Mouse (Mus musculus) stomach, embryonic 16.5 days (tissue): ENCODE results near the gene Bag1. TPM values are rescaled to one million over a fixed set of nuclear protein-coding genes. Genes with fewer than 3 reads are reported as not detected.
"Not testable (repeated sequence)": the region's sequence is repeated elsewhere in the genome, so short reads cannot be mapped to it uniquely, and the experiment has no call there.

ENCODE experiments used
- ATAC-seq: fragments of 200-750 bp; cut with Nextera tagmentation; 2 replicates; pipeline ENCODE4 v1.8.0; 2017; ENCODE audit warnings: moderate number of reproducible peaks, moderate TSS enrichment; ENCODE audit not compliant: insufficient read depth, low FRiP score
- H3K27ac ChIP-seq: fragments of 300-500 bp; sonication (generic); 2 replicates; pipeline ENCODE4 v1.5.1; 2014; ENCODE audit warnings: low read length
- H3K27me3 ChIP-seq: fragments of 300-500 bp; sonication (generic); 2 replicates; pipeline ENCODE4 v1.6.1; 2014; ENCODE audit warnings: low read length, control low read depth, mixed read lengths; ENCODE audit not compliant: control insufficient read depth, insufficient read depth
- H3K36me3 ChIP-seq: fragments of 300-500 bp; sonication (generic); 2 replicates; pipeline ENCODE4 v1.6.1; 2014; ENCODE audit warnings: low read length; ENCODE audit not compliant: control insufficient read depth, insufficient read depth
- H3K4me1 ChIP-seq: fragments of 300-500 bp; sonication (generic); 2 replicates; pipeline ENCODE4 v1.6.1; 2014; ENCODE audit warnings: low read length, control low read depth, mixed read lengths; ENCODE audit not compliant: control insufficient read depth, insufficient read depth
- H3K4me2 ChIP-seq: fragments of 300-500 bp; sonication (generic); 2 replicates; pipeline ENCODE4 v1.6.1; 2014; ENCODE audit warnings: low read depth, low read length, mixed read lengths
- H3K4me3 ChIP-seq: fragments of 300-500 bp; sonication (generic); replicated peaks from 2 replicates; pipeline ENCODE4 v1.5.1; 2014; ENCODE audit warnings: mild to moderate bottlenecking, low read length
- H3K9ac ChIP-seq: fragments of 300-500 bp; sonication (generic); 2 replicates; pipeline ENCODE4 v1.6.1; 2014; ENCODE audit warnings: low read length
- H3K9me3 ChIP-seq: fragments of 300-500 bp; sonication (generic); replicated peaks from 2 replicates; pipeline ENCODE4 v1.6.1; 2016; ENCODE audit warnings: low read length, control low read depth; ENCODE audit not compliant: control insufficient read depth
- WGBS: fragments of 180-500 bp; shearing (Covaris S2); extraction: QIAGEN DNeasy Blood & Tissue Kit; methylation state at CpG from one replicate; pipeline ENCODE4 v1.1.7; 2014; 5-methylcytosine and 5-hydroxymethylcytosine counted together
- polyA plus RNA-seq: library from polyadenylated mRNA; unstranded; fragments of >200 nt; fragmentation: Nextera tagmentation; extraction: Ambion mirVana; gene quantifications from 2 replicates; pipeline ENCODE4 v1.2.1, GENCODE M21; 2015

The Bag1 gene
- polyA plus RNA-seq, 1 experiment from 2014 or later, result 184 TPM

GRCm38 (mm10) chr4:40947565-40948159, 432 bp downstream of the Bag1 start:
- 0% methylated on average over 40 of the region's 40 CpGs for WGBS
- Histone ChIP-seq H3K9me3 (no peaks in the 10 kb centered on the region), H3K27me3 (no peaks in the 10 kb centered on the region), H3K4me1 (peaks cover 14% of the 10 kb centered on the region), H3K4me2 (peak overlapping the region; percentile 64), H3K4me3 (peak overlapping the region; percentile 75), H3K9ac (peak overlapping the region; percentile 92), H3K36me3 (peaks cover 14% of the 10 kb centered on the region; the same call in 1 of the 2 replicates), H3K27ac (peak overlapping the region; percentile 85)
- no peak; the same call in 1 of the 2 replicates for ATAC-seq

GRCm38 (mm10) chr4:40946516-40947121, 1.5 kb downstream of the Bag1 start:
- Histone ChIP-seq H3K4me2 (peak overlapping the region; percentile 64), H3K27me3 (no peaks in the 10 kb centered on the region), H3K9ac (peak overlapping the region; percentile 92), H3K27ac (no peak overlapping the region), H3K4me3 (peak overlapping the region; percentile 75), H3K36me3 (peaks cover 18% of the 10 kb centered on the region; the same call in 1 of the 2 replicates), H3K4me1 (peaks cover 14% of the 10 kb centered on the region), H3K9me3 (no peaks in the 10 kb centered on the region)
- 70% methylated on average over 7 of the region's 7 CpGs for WGBS
- ATAC-seq, result no peak

GRCm38 (mm10) chr4:40943651-40944050, 4.4 kb downstream of the Bag1 start:
- H3K27me3 ChIP-seq, result no peaks in the 10 kb centered on the region
- H3K27ac ChIP-seq, result no peak overlapping the region
- 96% methylated on average over 5 of the region's 5 CpGs for WGBS
- peaks cover 46% of the 10 kb centered on the region for H3K36me3 ChIP-seq
- H3K9ac ChIP-seq, result no peak overlapping the region
- H3K4me3 ChIP-seq, result no peak overlapping the region
- peaks cover 6% of the 10 kb centered on the region; the same call in 1 of the 2 replicates for H3K4me1 ChIP-seq
- no peak for ATAC-seq
- peaks cover 10% of the 10 kb centered on the region for H3K9me3 ChIP-seq
- no peak overlapping the region for H3K4me2 ChIP-seq

- Histone ChIP-seq H3K4me2 (no peak overlapping the region), H3K9me3 (peaks cover 10% of the 10 kb centered on the region), H3K27ac (no peak overlapping the region), H3K36me3 (peaks cover 63% of the 10 kb centered on the region), H3K4me1 (no peaks in the 10 kb centered on the region), H3K27me3 (no peaks in the 10 kb centered on the region), H3K4me3 (no peak overlapping the region), H3K9ac (no peak overlapping the region)
- no peak for ATAC-seq
- WGBS, result 89% methylated on average over 5 of the region's 5 CpGs
These were observed 9.3 kb downstream of the Bag1 start for GRCm38 (mm10) chr4:40938793-40939192.

GRCm38 (mm10) chr4:40936175-40936839, 11.8 kb downstream of the Bag1 start:
- Histone ChIP-seq H3K27ac (no peak overlapping the region), H3K9me3 (peaks cover 10% of the 10 kb centered on the region), H3K4me1 (no peaks in the 10 kb centered on the region), H3K4me2 (no peak overlapping the region), H3K36me3 (peaks cover 48% of the 10 kb centered on the region), H3K27me3 (no peaks in the 10 kb centered on the region), H3K4me3 (no peak overlapping the region), H3K9ac (no peak overlapping the region)
- 83% methylated on average over 9 of the region's 9 CpGs for WGBS
- peak; percentile 42; the same call in 1 of the 2 replicates for ATAC-seq

- H3K9me3 ChIP-seq, H3K4me3 ChIP-seq, H3K27me3 ChIP-seq, H3K4me1 ChIP-seq, H3K4me2 ChIP-seq, H3K9ac ChIP-seq, H3K27ac ChIP-seq, ATAC-seq: not testable (repeated sequence)
- 77% methylated on average over 3 of the region's 3 CpGs for WGBS
- peaks cover 29% of the 10 kb centered on the region for H3K36me3 ChIP-seq
These were observed 13.7 kb downstream of the Bag1 start for GRCm38 (mm10) chr4:40934369-40934768.

GRCm38 (mm10) chr4:40933694-40934093, 14.4 kb downstream of the Bag1 start:
- whole genome bisulfite sequencing, result 73% methylated on average over 5 of the region's 5 CpGs
- H3K36me3 ChIP-seq, result peaks cover 23% of the 10 kb centered on the region

GRCm38 (mm10) chr4:40929046-40929445, 19.0 kb downstream of the Bag1 start:
- H3K9ac ChIP-seq, result no peak overlapping the region; the same call in 1 of the 2 replicates
- no peaks in the 10 kb centered on the region for H3K27me3 ChIP-seq
- WGBS, result 89% methylated on average over 7 of the region's 7 CpGs
- ATAC-seq, result no peak
- no peaks in the 10 kb centered on the region for H3K4me1 ChIP-seq
- H3K4me2 ChIP-seq, result no peak overlapping the region
- H3K4me3 ChIP-seq, result no peak overlapping the region
- H3K9me3 ChIP-seq, result no peaks in the 10 kb centered on the region; the same call in 1 of the 2 replicates
- H3K27ac ChIP-seq, result no peak overlapping the region
- no peaks in the 10 kb centered on the region; the same call in 1 of the 2 replicates for H3K36me3 ChIP-seq

More at GRCm38 (mm10) chr4:40933694-40934093, 14.4 kb downstream of the Bag1 start:
- no peak overlapping the region for H3K9ac ChIP-seq
- no peak for ATAC-seq
- H3K27me3 ChIP-seq, result no peaks in the 10 kb centered on the region
- H3K4me3 ChIP-seq, result no peak overlapping the region
- H3K4me1 ChIP-seq, result no peaks in the 10 kb centered on the region
- no peaks in the 10 kb centered on the region for H3K9me3 ChIP-seq
- H3K4me2 ChIP-seq, result no peak overlapping the region
- H3K27ac ChIP-seq, result no peak overlapping the region

- no peaks in the 10 kb centered on the region for H3K36me3 ChIP-seq
- 48% methylated on average over 3 of the region's 3 CpGs for WGBS
- no peak overlapping the region for H3K27ac ChIP-seq
- no peaks in the 10 kb centered on the region for H3K4me1 ChIP-seq
- ATAC-seq, result no peak
- H3K9me3 ChIP-seq, result no peaks in the 10 kb centered on the region; the same call in 1 of the 2 replicates
- H3K4me2 ChIP-seq, result no peak overlapping the region
- no peak overlapping the region for H3K4me3 ChIP-seq
- no peak overlapping the region for H3K9ac ChIP-seq
- no peaks in the 10 kb centered on the region for H3K27me3 ChIP-seq
These were observed 22.5 kb downstream of the Bag1 start for GRCm38 (mm10) chr4:40925568-40925967.
